Mouse (Mus musculus): ENCODE data around the gene Rbfox1.

Rbfox1 gene

GRCm38 (mm10) chr16:7081684-7082255, 1196.6 kb downstream of the Rbfox1 start:
- DNase-seq (ENCODE audit: low spot score), result no peak

GRCm38 (mm10) chr16:7083937-7084336, 1198.8 kb downstream of the Rbfox1 start:
- no peak for DNase-seq (ENCODE audit: low spot score)

GRCm38 (mm10) chr16:7088601-7089430, 1203.7 kb downstream of the Rbfox1 start:
- DNase-seq (ENCODE audit: low spot score), result no peak

- DNase-seq (ENCODE audit: low spot score), result no peak
These were observed 1204.3 kb downstream of the Rbfox1 start for GRCm38 (mm10) chr16:7089475-7089874.

- no peak for DNase-seq (ENCODE audit: low spot score)
These were observed 1205.0 kb downstream of the Rbfox1 start for GRCm38 (mm10) chr16:7090205-7090604.

- no peak for DNase-seq (ENCODE audit: low spot score)
These were observed 1207.7 kb downstream of the Rbfox1 start for GRCm38 (mm10) chr16:7092811-7093210.

GRCm38 (mm10) chr16:7093686-7094085, 1208.5 kb downstream of the Rbfox1 start:
- DNase-seq (ENCODE audit: low spot score), result no peak

GRCm38 (mm10) chr16:7094181-7094749, 1209.1 kb downstream of the Rbfox1 start:
- no peak for DNase-seq (ENCODE audit: low spot score)

GRCm38 (mm10) chr16:7097071-7097470, 1211.9 kb downstream of the Rbfox1 start:
- no peak for DNase-seq (ENCODE audit: low spot score)

- no peak for DNase-seq (ENCODE audit: low spot score)
These were observed 1213.0 kb downstream of the Rbfox1 start for GRCm38 (mm10) chr16:7097951-7098710.

- DNase-seq (ENCODE audit: low spot score), result peak; percentile 59
These were observed 1214.5 kb downstream of the Rbfox1 start for GRCm38 (mm10) chr16:7099506-7100300.

GRCm38 (mm10) chr16:7102486-7102885, 1217.3 kb downstream of the Rbfox1 start:
- no peak for DNase-seq (ENCODE audit: low spot score)

GRCm38 (mm10) chr16:7103301-7103700, 1218.1 kb downstream of the Rbfox1 start:
- no peak for DNase-seq (ENCODE audit: low spot score)

- no peak for DNase-seq (ENCODE audit: low spot score)
These were observed 1221.4 kb downstream of the Rbfox1 start for GRCm38 (mm10) chr16:7106450-7107015.

- no peak for DNase-seq (ENCODE audit: low spot score)
These were observed 1230.8 kb downstream of the Rbfox1 start for GRCm38 (mm10) chr16:7115945-7116344.

- DNase-seq (ENCODE audit: low spot score), result no peak
These were observed 1244.4 kb downstream of the Rbfox1 start for GRCm38 (mm10) chr16:7129591-7129990.

- DNase-seq (ENCODE audit: low spot score), result no peak
These were observed 1247.3 kb downstream of the Rbfox1 start for GRCm38 (mm10) chr16:7132434-7132833.

GRCm38 (mm10) chr16:7136971-7137370, 1251.8 kb downstream of the Rbfox1 start:
- no peak for DNase-seq (ENCODE audit: low spot score)

- DNase-seq (ENCODE audit: low spot score), result no peak
These were observed 1254.3 kb downstream of the Rbfox1 start for GRCm38 (mm10) chr16:7139480-7139879.

GRCm38 (mm10) chr16:7140909-7141308, 1255.8 kb downstream of the Rbfox1 start:
- DNase-seq (ENCODE audit: low spot score), result no peak

- no peak for DNase-seq (ENCODE audit: low spot score)
These were observed 1260.3 kb downstream of the Rbfox1 start for GRCm38 (mm10) chr16:7145505-7145904.
